Mouse (Mus musculus) thymus, adult 2 months (tissue): Measurements from ENCODE around the gene Ppm1b. TPM values are rescaled to one million over a fixed set of nuclear protein-coding genes. Genes with fewer than 3 reads are reported as not detected.
A peak's percentile ranks its signal among the peaks of the same experiment; 100 is the strongest.

Experiments used
- DNase-seq: peaks from one replicate; pipeline ENCODE4 v3.0.0; 2021
- H3K27ac ChIP-seq: fragments of 200-500 bp; 2 replicates; pipeline ENCODE4 v1.5.1; 2012; ENCODE audit warnings: low read length, control low read depth; ENCODE audit not compliant: control insufficient read depth, insufficient read depth
- H3K27me3 ChIP-seq: fragments of 200-500 bp; 2 replicates; pipeline ENCODE4 v1.6.1; 2012; ENCODE audit warnings: mild to moderate bottlenecking, low read length, moderate library complexity, mixed read lengths; ENCODE audit not compliant: control insufficient read depth, insufficient read depth
- H3K36me3 ChIP-seq: fragments of 200-500 bp; 2 replicates; pipeline ENCODE4 v1.6.1; 2012; ENCODE audit warnings: mild to moderate bottlenecking, low read length, moderate library complexity; ENCODE audit not compliant: control insufficient read depth, insufficient read depth
- H3K4me1 ChIP-seq: fragments of 200-500 bp; replicated peaks from 2 replicates; pipeline ENCODE4 v1.6.1; 2012; ENCODE audit warnings: low read length; ENCODE audit not compliant: control insufficient read depth, insufficient read depth
- H3K4me3 ChIP-seq: fragments of 200-500 bp; 2 replicates; pipeline ENCODE4 v1.5.1; 2012; ENCODE audit warnings: mild to moderate bottlenecking, low read length, control low read depth, moderate library complexity; ENCODE audit not compliant: control insufficient read depth, insufficient read depth
- CTCF ChIP-seq: fragments of 200-500 bp; IDR thresholded peaks from 2 replicates; pipeline ENCODE4 v1.5.1; 2012; ENCODE audit warnings: mild to moderate bottlenecking, control low read depth, low read length, moderate library complexity, borderline replicate concordance; ENCODE audit not compliant: control insufficient read depth, poor library complexity, insufficient read depth; ENCODE audit errors: extremely low read depth
- POLR2A ChIP-seq: fragments of 200-500 bp; IDR thresholded peaks from 2 replicates; pipeline ENCODE4 v1.6.1; 2012; ENCODE audit warnings: mild to moderate bottlenecking, low read length, control low read depth, moderate library complexity; ENCODE audit not compliant: control insufficient read depth, poor library complexity, insufficient read depth; ENCODE audit errors: extremely low read depth
- WGBS: fragments of 180-500 bp; shearing (Covaris S2); methylation state at CpG from one replicate; pipeline ENCODE4 v1.1.7; 2018; 5-methylcytosine and 5-hydroxymethylcytosine counted together
- polyA plus RNA-seq: library from polyadenylated mRNA; depleted of rRNA; stranded (reverse); fragments of >200 nt; gene quantifications from 2 replicates; pipeline ENCODE4 v1.2.3, GENCODE M21; 2012

The Ppm1b gene
- polyA plus RNA-seq, 1 experiment = 36.4 TPM

GRCm38 (mm10) chr17:85038761-85039160 is 82.2 kb downstream of the Ppm1b start:
- Histone ChIP-seq H3K27ac (no peak overlapping the region), H3K27me3 (no peaks in the 10 kb centered on the region), H3K4me3 (no peak overlapping the region), H3K36me3 (no peaks in the 10 kb centered on the region), H3K4me1 (no peaks in the 10 kb centered on the region)
- 96% methylated on average over 5 of the region's 5 CpGs for WGBS
- TF ChIP-seq POLR2A (no peak), CTCF (no peak)
- DNase-seq = no peak

- DNase-seq = no peak
- Histone ChIP-seq H3K36me3 (no peaks in the 10 kb centered on the region), H3K27ac (no peak overlapping the region), H3K4me1 (no peaks in the 10 kb centered on the region), H3K27me3 (no peaks in the 10 kb centered on the region), H3K4me3 (no peak overlapping the region)
- TF ChIP-seq CTCF = no peak
- no peak for TF ChIP-seq POLR2A
- 93% methylated on average over 7 of the region's 7 CpGs for WGBS
These were observed 84.4 kb downstream of the Ppm1b start for GRCm38 (mm10) chr17:85040913-85041312.

- Histone ChIP-seq H3K27ac (no peak overlapping the region), H3K4me3 (no peak overlapping the region), H3K36me3 (no peaks in the 10 kb centered on the region), H3K27me3 (no peaks in the 10 kb centered on the region), H3K4me1 (no peaks in the 10 kb centered on the region)
- TF ChIP-seq POLR2A = no peak
- TF ChIP-seq CTCF = no peak
- 96% methylated on average over 6 of the region's 6 CpGs for WGBS
- DNase-seq = no peak
These were observed 85.9 kb downstream of the Ppm1b start for GRCm38 (mm10) chr17:85042419-85042818.

DNA sequence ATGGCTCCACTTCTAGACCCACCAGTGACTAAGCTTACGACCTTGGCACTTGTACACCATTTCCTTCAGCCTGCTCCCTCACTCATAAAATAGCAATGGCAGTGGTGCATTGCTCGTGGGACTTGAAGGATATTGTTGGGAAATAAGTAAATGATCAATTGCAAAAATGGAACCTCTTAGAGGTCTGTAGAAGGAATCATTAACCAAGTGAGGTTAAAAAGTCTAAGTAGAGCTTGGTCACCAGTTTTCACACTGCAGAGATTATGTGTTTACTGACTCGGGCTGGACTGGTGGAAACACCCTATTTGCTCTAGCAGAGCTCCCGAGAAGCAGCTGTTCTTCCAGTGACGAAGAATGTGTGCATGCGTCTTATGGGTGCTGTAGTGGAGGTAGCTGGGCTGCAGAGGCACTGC is 86.9 kb downstream of the Ppm1b start:
- DNase-seq = no peak
- Histone ChIP-seq H3K27me3 (no peaks in the 10 kb centered on the region), H3K4me3 (no peak overlapping the region), H3K27ac (no peak overlapping the region), H3K36me3 (no peaks in the 10 kb centered on the region), H3K4me1 (no peaks in the 10 kb centered on the region)
- TF ChIP-seq POLR2A (no peak), CTCF (no peak)
- WGBS = 89% methylated on average over 6 of the region's 6 CpGs

DNA sequence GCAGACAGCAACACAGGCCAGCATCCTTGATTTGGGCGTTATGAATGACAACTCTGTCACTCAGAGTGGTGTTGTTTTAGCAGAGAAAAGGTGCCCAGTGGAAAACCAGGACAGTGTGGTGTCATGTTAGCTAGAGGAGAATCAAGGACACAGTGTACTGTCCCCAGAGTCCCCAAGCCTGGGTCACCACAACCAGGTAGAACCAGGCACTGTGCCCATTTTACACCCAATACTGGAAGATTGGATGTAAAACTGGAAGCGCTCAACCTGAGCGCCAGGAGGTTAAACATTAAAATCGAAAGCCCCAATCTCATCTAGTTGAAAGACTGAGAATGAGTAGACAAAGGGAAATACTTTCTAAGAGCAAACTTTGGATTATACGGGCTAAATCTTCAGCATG is 87.9 kb downstream of the Ppm1b start:
- WGBS = 94% methylated on average over 5 of the region's 5 CpGs
- DNase-seq = no peak
- H3K27me3 ChIP-seq = no peaks in the 10 kb centered on the region
- H3K36me3 ChIP-seq = no peaks in the 10 kb centered on the region
- no peak overlapping the region for H3K27ac ChIP-seq
- no peak overlapping the region for H3K4me3 ChIP-seq
- TF ChIP-seq POLR2A (no peak), CTCF (no peak)
- no peaks in the 10 kb centered on the region for H3K4me1 ChIP-seq

DNA sequence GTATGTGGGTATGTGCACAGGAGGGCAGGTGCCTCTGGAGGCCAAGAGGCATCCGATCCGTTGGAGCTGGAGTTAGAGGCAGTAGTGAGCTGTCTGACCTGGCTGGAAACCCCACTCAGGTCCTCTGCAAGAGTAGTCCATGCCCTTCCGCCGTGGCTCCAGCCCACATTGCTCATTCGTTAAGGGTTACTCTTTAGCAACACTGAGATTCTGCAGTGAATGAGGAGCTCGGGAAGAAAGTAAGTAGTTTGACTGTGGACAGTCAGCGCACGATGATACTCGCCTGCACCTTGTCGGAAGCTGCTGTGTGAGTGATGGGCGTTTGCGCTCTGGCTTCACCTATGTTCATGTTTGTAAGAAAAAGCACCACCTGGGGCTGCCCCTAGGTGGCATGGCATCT is 88.6 kb downstream of the Ppm1b start:
- Histone ChIP-seq H3K27me3 (no peaks in the 10 kb centered on the region), H3K4me1 (no peaks in the 10 kb centered on the region), H3K27ac (no peak overlapping the region), H3K4me3 (no peak overlapping the region), H3K36me3 (no peaks in the 10 kb centered on the region)
- DNase-seq = peak; percentile 19
- 93% methylated on average over 12 of the region's 12 CpGs for WGBS
- no peak for TF ChIP-seq CTCF
- TF ChIP-seq POLR2A = no peak

DNA sequence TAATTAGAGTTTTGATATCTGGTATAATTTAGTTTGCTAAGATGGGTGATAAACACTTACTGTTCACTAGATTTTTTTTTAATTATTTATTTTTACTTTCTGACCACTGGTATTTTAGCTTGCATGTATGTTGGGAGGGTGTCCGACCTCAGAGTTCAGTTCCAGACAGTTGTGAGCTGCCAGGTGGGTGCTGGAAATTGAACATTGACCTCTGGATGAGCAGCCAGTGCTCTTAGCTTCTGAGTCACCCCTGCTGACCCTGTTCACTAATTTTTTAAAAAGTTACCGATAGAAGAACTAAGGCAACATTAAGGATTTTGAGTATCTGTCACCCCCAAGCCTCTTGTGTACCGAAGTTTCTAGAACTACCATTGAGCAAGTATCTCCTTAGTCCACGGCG is 91.8 kb downstream of the Ppm1b start:
- Histone ChIP-seq H3K4me1 (no peaks in the 10 kb centered on the region), H3K27ac (no peak overlapping the region), H3K4me3 (no peak overlapping the region), H3K36me3 (no peaks in the 10 kb centered on the region), H3K27me3 (no peaks in the 10 kb centered on the region)
- DNase-seq = no peak
- 93% methylated on average over 5 of the region's 5 CpGs for WGBS
- TF ChIP-seq POLR2A (no peak), CTCF (no peak)
